Mouse (Mus musculus): ENCODE results near the gene Rhoh. TPM values are rescaled to one million over a fixed set of nuclear protein-coding genes. Genes with fewer than 3 reads are reported as not detected.

Gene Rhoh
- total RNA-seq, 1 experiment: 0.27 TPM

DNA sequence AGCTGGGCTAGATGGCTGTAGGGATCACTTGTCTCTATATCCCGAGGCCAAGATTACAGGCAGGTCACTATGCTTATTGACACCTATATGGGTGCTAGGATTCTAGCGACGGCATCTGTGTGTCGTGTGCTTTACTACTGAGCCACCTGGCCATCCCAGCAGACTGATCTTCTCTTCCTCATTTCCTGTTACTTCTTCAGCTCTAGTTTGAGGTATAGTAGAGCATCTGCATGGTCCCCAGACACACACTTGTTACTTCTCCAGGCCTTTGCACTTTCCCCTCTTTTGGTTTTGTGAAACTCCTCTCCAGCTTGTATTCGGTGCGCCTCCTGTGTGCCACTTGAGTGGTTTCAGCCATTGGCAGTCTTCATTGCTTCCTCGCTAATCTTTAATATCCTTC lies 14.3 kb downstream of the Rhoh start:
- Histone ChIP-seq H3K4me1 (ENCODE audit: control insufficient read depth in 2 of 2, insufficient read depth in 2 of 2, low read length in 2 of 2, poor library complexity in 1 of 2) (peaks cover 0 to 6% of the 10 kb centered on the region in 2 experiments; a peak in 1 of 4 replicates), H3K27ac (ENCODE audit: insufficient read depth, low read depth, low read length, poor library complexity, severe bottlenecking) (no peak overlapping the region), H3K4me3 (ENCODE audit: insufficient read depth in 1 of 2, low read depth in 1 of 2, low read length in 2 of 2, poor library complexity in 1 of 2, severe bottlenecking in 1 of 2) (no peak overlapping the region), H3K36me3 (ENCODE audit: control insufficient read depth, insufficient read depth, low read length, poor library complexity, severe bottlenecking) (no peaks in the 10 kb centered on the region), H3K9ac (ENCODE audit: insufficient read depth, low read depth, low read length, poor library complexity, severe bottlenecking) (no peak overlapping the region), H3K9me3 (ENCODE audit: control insufficient read depth, insufficient read depth, low read depth, low read length) (no peaks in the 10 kb centered on the region)
- in situ Hi-C loops (cut with MboI; ENCODE audit: low sequenced_read_pairs in 2 of 2, unreplicated experiment in 2 of 2): no loop called here
- DNase-seq (ENCODE audit: low read depth, low spot score): no peak
- TF ChIP-seq HCFC1 (IDR thresholded peaks at IDR 0.05; ENCODE audit: borderline replicate concordance, insufficient read depth, low read length) (no peak), MAFK (IDR thresholded peaks at IDR 0.05; ENCODE audit: insufficient read depth, low read depth, low read length) (no peak), CHD2 (IDR thresholded peaks at IDR 0.05; ENCODE audit: low read depth, low read length) (no peak), ZNF384 (IDR thresholded peaks at IDR 0.05; ENCODE audit: low read depth, low read length) (no peak), ZC3H11A (IDR thresholded peaks at IDR 0.05; ENCODE audit: borderline replicate concordance, low read depth, low read length) (no peak)

DNA sequence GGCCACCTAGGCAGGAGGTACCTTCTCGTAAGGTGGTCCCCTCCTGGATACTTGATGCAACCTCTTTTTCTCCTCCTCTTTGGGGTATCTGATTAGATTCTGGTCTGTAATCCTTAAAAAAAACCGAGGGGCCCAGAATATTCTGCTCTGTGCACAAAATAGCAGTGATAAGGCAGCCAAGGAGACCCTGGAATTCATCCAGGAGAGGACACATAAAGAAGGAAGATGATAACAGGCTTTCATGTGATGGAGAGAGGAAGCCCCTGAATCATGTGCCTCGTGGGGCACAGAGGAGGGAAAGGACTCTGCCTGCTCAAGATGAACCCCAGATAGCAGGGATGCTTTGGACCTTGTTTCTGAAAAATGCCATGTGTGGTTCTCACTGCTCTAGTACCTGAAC lies 17.4 kb downstream of the Rhoh start:
- no peak for DNase-seq (ENCODE audit: low read depth, low spot score)
- Histone ChIP-seq H3K36me3 (ENCODE audit: control insufficient read depth, insufficient read depth, low read length, poor library complexity, severe bottlenecking) (no peaks in the 10 kb centered on the region), H3K4me1 (ENCODE audit: control insufficient read depth in 2 of 2, insufficient read depth in 2 of 2, low read length in 2 of 2, poor library complexity in 1 of 2) (no peaks in the 10 kb centered on the region), H3K27ac (ENCODE audit: insufficient read depth, low read depth, low read length, poor library complexity, severe bottlenecking) (no peak overlapping the region), H3K9ac (ENCODE audit: insufficient read depth, low read depth, low read length, poor library complexity, severe bottlenecking) (no peak overlapping the region), H3K9me3 (ENCODE audit: control insufficient read depth, insufficient read depth, low read depth, low read length) (no peaks in the 10 kb centered on the region), H3K4me3 (ENCODE audit: insufficient read depth in 1 of 2, low read depth in 1 of 2, low read length in 2 of 2, poor library complexity in 1 of 2, severe bottlenecking in 1 of 2) (no peak overlapping the region)
- TF ChIP-seq MAFK (IDR thresholded peaks at IDR 0.05; ENCODE audit: insufficient read depth, low read depth, low read length): no peak
- TF ChIP-seq CHD2 (IDR thresholded peaks at IDR 0.05; ENCODE audit: low read depth, low read length): no peak
- TF ChIP-seq HCFC1 (IDR thresholded peaks at IDR 0.05; ENCODE audit: borderline replicate concordance, insufficient read depth, low read length): no peak
- no peak for TF ChIP-seq ZNF384 (IDR thresholded peaks at IDR 0.05; ENCODE audit: low read depth, low read length)
- TF ChIP-seq ZC3H11A (IDR thresholded peaks at IDR 0.05; ENCODE audit: borderline replicate concordance, low read depth, low read length): no peak
- in situ Hi-C loops (cut with MboI; ENCODE audit: low sequenced_read_pairs in 2 of 2, unreplicated experiment in 2 of 2): no loop called here

DNA sequence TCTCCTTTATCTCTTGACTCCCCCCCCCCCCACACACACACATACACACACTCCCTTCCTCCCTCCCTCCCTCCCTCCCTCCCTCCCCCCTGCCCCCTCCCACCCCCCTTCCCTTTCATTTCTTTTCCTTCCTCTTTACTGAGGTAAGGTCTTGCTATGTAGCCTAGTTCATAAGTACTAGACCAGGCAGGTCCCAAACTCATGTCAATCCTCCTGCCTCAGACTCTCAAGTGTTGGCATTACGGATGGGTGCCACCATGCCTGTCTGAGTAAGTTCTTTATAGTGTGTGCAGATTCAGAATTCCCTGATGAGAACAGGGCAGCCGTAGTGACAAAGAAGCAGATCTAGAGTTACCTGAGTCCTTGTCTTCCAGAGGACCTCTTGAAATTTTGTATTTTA lies 20.2 kb downstream of the Rhoh start:
- in situ Hi-C loops (cut with MboI; ENCODE audit: low sequenced_read_pairs in 2 of 2, unreplicated experiment in 2 of 2): no loop called here
- Histone ChIP-seq H3K27ac (ENCODE audit: insufficient read depth, low read depth, low read length, poor library complexity, severe bottlenecking) (no peak overlapping the region), H3K36me3 (ENCODE audit: control insufficient read depth, insufficient read depth, low read length, poor library complexity, severe bottlenecking) (no peaks in the 10 kb centered on the region), H3K4me1 (ENCODE audit: control insufficient read depth in 2 of 2, insufficient read depth in 2 of 2, low read length in 2 of 2, poor library complexity in 1 of 2) (no peaks in the 10 kb centered on the region), H3K9ac (ENCODE audit: insufficient read depth, low read depth, low read length, poor library complexity, severe bottlenecking) (no peak overlapping the region), H3K9me3 (ENCODE audit: control insufficient read depth, insufficient read depth, low read depth, low read length) (no peaks in the 10 kb centered on the region), H3K4me3 (ENCODE audit: insufficient read depth in 1 of 2, low read depth in 1 of 2, low read length in 2 of 2, poor library complexity in 1 of 2, severe bottlenecking in 1 of 2) (no peak overlapping the region)
- TF ChIP-seq MAFK (IDR thresholded peaks at IDR 0.05; ENCODE audit: insufficient read depth, low read depth, low read length) (no peak), CHD2 (IDR thresholded peaks at IDR 0.05; ENCODE audit: low read depth, low read length) (no peak), HCFC1 (IDR thresholded peaks at IDR 0.05; ENCODE audit: borderline replicate concordance, insufficient read depth, low read length) (no peak), ZNF384 (IDR thresholded peaks at IDR 0.05; ENCODE audit: low read depth, low read length) (no peak), ZC3H11A (IDR thresholded peaks at IDR 0.05; ENCODE audit: borderline replicate concordance, low read depth, low read length) (no peak)
- no peak for DNase-seq (ENCODE audit: low read depth, low spot score)

DNA sequence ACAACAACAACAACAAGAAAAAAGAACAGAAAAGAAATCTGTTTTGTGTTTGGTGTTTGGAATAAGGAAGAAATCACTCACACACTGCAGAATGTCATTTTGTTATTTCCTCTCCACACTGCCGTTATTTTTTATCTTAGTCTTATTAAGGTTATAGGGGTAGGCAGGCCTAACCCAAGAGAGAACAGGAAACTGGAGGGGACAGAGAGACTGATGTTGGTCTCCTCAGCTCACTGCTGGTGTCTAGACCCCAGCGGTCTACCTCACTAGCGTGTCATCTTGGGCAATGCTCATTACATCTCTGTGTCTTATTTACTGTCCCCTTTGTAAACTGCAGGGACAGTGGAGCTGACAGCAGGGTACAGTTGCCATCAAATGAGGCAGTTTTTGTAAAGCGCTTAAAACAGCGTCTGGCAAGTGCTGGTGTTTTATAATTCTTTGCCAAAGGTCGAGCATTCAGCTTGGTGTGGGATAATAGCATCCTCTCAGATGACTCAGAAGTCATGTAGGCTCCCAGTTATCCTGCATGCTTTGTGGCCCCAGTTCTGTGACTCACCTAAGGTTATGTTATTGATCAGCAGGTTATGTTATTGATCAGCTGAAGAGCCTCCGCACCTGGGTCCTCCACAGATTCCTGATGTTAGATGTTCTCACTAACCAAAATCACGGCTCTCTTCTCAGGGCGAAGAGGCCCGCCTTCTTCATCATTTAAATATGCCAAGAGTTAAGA lies 21.6 kb downstream of the Rhoh start:
- Histone ChIP-seq H3K36me3 (ENCODE audit: control insufficient read depth, insufficient read depth, low read length, poor library complexity, severe bottlenecking) (no peaks in the 10 kb centered on the region), H3K4me3 (ENCODE audit: insufficient read depth in 1 of 2, low read depth in 1 of 2, low read length in 2 of 2, poor library complexity in 1 of 2, severe bottlenecking in 1 of 2) (no peak overlapping the region), H3K9ac (ENCODE audit: insufficient read depth, low read depth, low read length, poor library complexity, severe bottlenecking) (no peak overlapping the region), H3K4me1 (ENCODE audit: control insufficient read depth in 2 of 2, insufficient read depth in 2 of 2, low read length in 2 of 2, poor library complexity in 1 of 2) (no peaks in the 10 kb centered on the region), H3K27ac (ENCODE audit: insufficient read depth, low read depth, low read length, poor library complexity, severe bottlenecking) (no peak overlapping the region), H3K9me3 (ENCODE audit: control insufficient read depth, insufficient read depth, low read depth, low read length) (no peaks in the 10 kb centered on the region)
- no peak for DNase-seq (ENCODE audit: low read depth, low spot score)
- no peak for TF ChIP-seq MAFK (IDR thresholded peaks at IDR 0.05; ENCODE audit: insufficient read depth, low read depth, low read length)
- TF ChIP-seq CHD2 (IDR thresholded peaks at IDR 0.05; ENCODE audit: low read depth, low read length): no peak
- no peak for TF ChIP-seq HCFC1 (IDR thresholded peaks at IDR 0.05; ENCODE audit: borderline replicate concordance, insufficient read depth, low read length)
- TF ChIP-seq ZC3H11A (IDR thresholded peaks at IDR 0.05; ENCODE audit: borderline replicate concordance, low read depth, low read length): no peak
- TF ChIP-seq ZNF384 (IDR thresholded peaks at IDR 0.05; ENCODE audit: low read depth, low read length): no peak
- in situ Hi-C loops (cut with MboI; ENCODE audit: low sequenced_read_pairs in 2 of 2, unreplicated experiment in 2 of 2): no loop called here
